Mouse (Mus musculus): Measurements from ENCODE around the gene Fam71e2.
"Not testable (repeated sequence)": the region's sequence is repeated elsewhere in the genome, so short reads cannot be mapped to it uniquely, and the experiment has no call there.

The Fam71e2 gene

GRCm38 (mm10) chr7:4771202-4771601 lies at the start of gene Fam71e2:
Fam71e2 (minus strand) TSS chr7:4771302.
- CTCF ChIA-PET, result no interaction called here

- CTCF ChIA-PET, result no interaction called here
Measured at GRCm38 (mm10) chr7:4816559-4816958, 45.5 kb upstream of the Fam71e2 start.

- CTCF ChIA-PET, result interaction anchor here (0.6 kb wide), 1 partner anchor 10 kb away, joined by 3 read pairs; no protein-coding TSS in a partner anchor
Measured at GRCm38 (mm10) chr7:4813105-4813791, 42.1 kb upstream of the Fam71e2 start.

- CTCF ChIA-PET, result interaction anchor here (0.6 kb wide), 1 partner anchor 10 kb away, joined by 3 read pairs; no protein-coding TSS in a partner anchor
Measured at GRCm38 (mm10) chr7:4812303-4813104, 41.4 kb upstream of the Fam71e2 start, which contains the start of gene Ube2s. Ube2s (minus strand) TSS chr7:4812590.

- CTCF ChIA-PET, result no interaction called here
Measured at GRCm38 (mm10) chr7:4811842-4812302, 40.8 kb upstream of the Fam71e2 start.

GRCm38 (mm10) chr7:4811131-4811530 lies 40.0 kb upstream of the Fam71e2 start:
- CTCF ChIA-PET, result not testable (repeated sequence)

- CTCF ChIA-PET, result interaction anchor here (0.7 kb wide), 1 partner anchor 12 kb away, joined by 3 read pairs; no protein-coding TSS in a partner anchor
Measured at GRCm38 (mm10) chr7:4806716-4807115, 35.6 kb upstream of the Fam71e2 start.

- CTCF ChIA-PET, result no interaction called here
Measured at GRCm38 (mm10) chr7:4802247-4802646, 31.1 kb upstream of the Fam71e2 start.

GRCm38 (mm10) chr7:4795767-4796433 lies 24.8 kb upstream of the Fam71e2 start:
- CTCF ChIA-PET, result interaction anchor here (0.6 to 0.7 kb wide), 2 partner anchors 39 to 61 kb away, joined by 3 to 9 read pairs; no protein-coding TSS in a partner anchor

GRCm38 (mm10) chr7:4794631-4795168 lies 23.6 kb upstream of the Fam71e2 start:
- CTCF ChIA-PET, result interaction anchor here (0.6 to 0.9 kb wide), 4 partner anchors 12 to 150 kb away, joined by 3 to 5 read pairs (median 4); no protein-coding TSS in a partner anchor

GRCm38 (mm10) chr7:4793674-4794073 lies 22.6 kb upstream of the Fam71e2 start:
- CTCF ChIA-PET, result interaction anchor here (1.7 kb wide), 1 partner anchor 55 kb away, joined by 4 read pairs; no protein-coding TSS in a partner anchor

- CTCF ChIA-PET, result interaction anchor here (1.7 kb wide), 1 partner anchor 54 kb away, joined by 4 read pairs; no protein-coding TSS in a partner anchor
Measured at GRCm38 (mm10) chr7:4793248-4793647, 22.1 kb upstream of the Fam71e2 start.

GRCm38 (mm10) chr7:4792278-4793212 lies 21.4 kb upstream of the Fam71e2 start, which contains the start of gene Rpl28:
Rpl28 (plus strand) TSS chr7:4792874.
- CTCF ChIA-PET, result interaction anchor here (0.7 to 1.7 kb wide), 3 partner anchors 54 to 1382 kb away, joined by 3 to 6 read pairs (median 4); partner anchors contain the start of gene Tsen34

- CTCF ChIA-PET, result no interaction called here
Measured at GRCm38 (mm10) chr7:4789436-4789935, 18.4 kb upstream of the Fam71e2 start, which contains the start of gene Tmem238. Tmem238 (minus strand) TSS chr7:4789656.

GRCm38 (mm10) chr7:4788499-4789435 lies 17.7 kb upstream of the Fam71e2 start:
- CTCF ChIA-PET, result interaction anchor here (0.8 kb wide), 1 partner anchor 204 kb away, joined by 3 read pairs; no protein-coding TSS in a partner anchor

- CTCF ChIA-PET, result no interaction called here
Measured at GRCm38 (mm10) chr7:4783667-4784268, 12.7 kb upstream of the Fam71e2 start.

- CTCF ChIA-PET, result no interaction called here
Measured at GRCm38 (mm10) chr7:4782759-4783158, 11.7 kb upstream of the Fam71e2 start, which contains the start of the genes Il11 and Tmem190. Il11 (minus strand) TSS chr7:4782859. Tmem190 (plus strand) TSS chr7:4782937.

- CTCF ChIA-PET, result no interaction called here
Measured at GRCm38 (mm10) chr7:4782130-4782529, 11.0 kb upstream of the Fam71e2 start.
